Mouse (Mus musculus) cerebellum, adult (tissue): ENCODE results near the gene Zdhhc19.

ENCODE experiments used
- ATAC-seq: cut with Nextera tagmentation; 2 replicates; pipeline ENCODE4 v1.9.2; 2017; ENCODE audit warnings: mild to moderate bottlenecking, moderate library complexity, mixed read lengths; ENCODE audit not compliant: insufficient number of reproducible peaks, low FRiP score, low TSS enrichment

Gene Zdhhc19

DNA sequence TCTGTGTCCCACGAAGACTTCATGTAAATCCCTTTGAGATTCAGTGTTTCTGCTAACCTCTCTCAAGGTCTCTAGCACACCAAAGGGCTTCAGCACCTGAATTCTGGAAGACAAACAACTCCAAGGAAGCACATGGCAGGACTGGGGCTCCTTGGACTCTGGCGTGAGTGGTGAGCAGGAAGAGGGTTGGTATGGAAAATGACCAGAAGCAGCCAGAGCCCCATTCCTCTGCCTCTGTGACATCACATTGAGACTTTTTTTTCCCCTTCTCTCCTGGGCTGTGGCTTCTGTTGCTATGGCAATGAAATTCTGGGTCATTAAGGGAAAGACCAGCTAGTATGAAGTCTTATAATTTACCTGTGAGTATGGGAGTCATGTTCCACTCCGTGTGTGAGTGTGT, at the start of gene Zdhhc19:
Gene Zdhhc19, plus strand, starts transcription at position 301 of the 400 bp plus-strand sequence.
- ATAC-seq, result no peak

GRCm38 (mm10) chr16:32446563-32447138, 49.4 kb upstream of the Zdhhc19 start:
- no peak for ATAC-seq

- no peak for ATAC-seq
Observed at GRCm38 (mm10) chr16:32449665-32450064, 46.4 kb upstream of the Zdhhc19 start.

DNA sequence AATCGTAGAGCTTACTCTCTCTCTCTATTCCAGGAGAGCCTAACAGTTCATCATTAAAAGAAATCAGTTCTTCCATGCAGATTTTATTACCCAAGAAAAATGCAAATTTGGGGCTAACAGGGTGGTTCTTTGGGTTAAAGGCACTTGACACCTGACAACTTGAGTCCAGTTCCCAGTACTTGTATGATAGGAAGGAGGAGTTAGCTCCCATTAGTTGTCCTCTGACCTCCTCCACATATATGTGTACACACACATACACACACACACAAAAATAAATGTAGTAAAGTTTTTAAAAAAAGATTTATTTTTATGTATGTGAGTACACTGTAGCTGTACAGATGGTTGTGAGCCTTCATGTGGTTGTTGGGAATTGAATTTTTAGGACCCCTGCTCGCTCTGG, 45.9 kb upstream of the Zdhhc19 start:
- ATAC-seq, result no peak

GRCm38 (mm10) chr16:32453102-32453501, 43.0 kb upstream of the Zdhhc19 start:
- no peak for ATAC-seq

GRCm38 (mm10) chr16:32454646-32455045, 41.4 kb upstream of the Zdhhc19 start:
- ATAC-seq, result no peak

DNA sequence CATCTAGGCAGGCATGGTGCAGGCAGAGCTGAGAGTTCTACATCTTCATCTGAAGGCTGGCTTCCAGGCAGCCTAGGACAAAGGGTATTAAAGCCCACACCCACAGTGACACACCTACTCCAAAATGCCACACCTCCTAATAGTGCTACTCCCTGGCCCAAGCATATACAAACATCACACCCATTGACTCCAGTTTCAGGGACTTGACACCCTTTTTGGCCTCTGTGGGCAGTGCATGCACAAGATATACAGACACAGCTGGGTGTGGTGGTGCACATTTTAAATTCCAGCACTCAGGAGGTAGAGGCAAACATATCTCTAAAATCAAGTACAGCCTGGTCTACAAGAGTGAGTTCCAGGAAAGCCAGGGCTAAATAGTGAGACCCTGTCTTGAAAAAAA, 40.0 kb upstream of the Zdhhc19 start:
- no peak for ATAC-seq

- ATAC-seq, result no peak
Observed at GRCm38 (mm10) chr16:32456761-32457160, 39.3 kb upstream of the Zdhhc19 start.

- ATAC-seq, result peak; percentile 66; the same call in 1 of the 2 replicates
Observed at GRCm38 (mm10) chr16:32457589-32458386, 38.3 kb upstream of the Zdhhc19 start.

- ATAC-seq, result no peak
Observed at GRCm38 (mm10) chr16:32460518-32460917, 35.5 kb upstream of the Zdhhc19 start.

DNA sequence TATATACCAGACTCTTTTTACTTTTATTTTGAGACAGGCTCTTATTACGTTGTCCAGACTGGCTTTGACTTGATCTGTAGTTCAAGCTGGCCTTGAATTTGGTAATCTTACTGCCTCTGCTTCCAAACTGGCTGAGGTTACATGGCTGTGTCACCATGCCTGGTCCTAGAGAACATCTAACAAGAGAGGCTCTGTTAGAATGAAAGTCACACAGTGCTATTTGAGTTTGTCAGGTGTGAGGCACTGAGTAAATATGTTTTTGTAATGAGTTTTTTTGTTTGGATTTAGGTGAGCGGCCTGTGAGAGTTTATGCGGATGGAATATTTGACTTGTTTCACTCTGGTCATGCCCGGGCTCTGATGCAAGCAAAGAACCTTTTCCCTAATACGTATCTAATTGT, 34.4 kb upstream of the Zdhhc19 start:
- no peak for ATAC-seq

DNA sequence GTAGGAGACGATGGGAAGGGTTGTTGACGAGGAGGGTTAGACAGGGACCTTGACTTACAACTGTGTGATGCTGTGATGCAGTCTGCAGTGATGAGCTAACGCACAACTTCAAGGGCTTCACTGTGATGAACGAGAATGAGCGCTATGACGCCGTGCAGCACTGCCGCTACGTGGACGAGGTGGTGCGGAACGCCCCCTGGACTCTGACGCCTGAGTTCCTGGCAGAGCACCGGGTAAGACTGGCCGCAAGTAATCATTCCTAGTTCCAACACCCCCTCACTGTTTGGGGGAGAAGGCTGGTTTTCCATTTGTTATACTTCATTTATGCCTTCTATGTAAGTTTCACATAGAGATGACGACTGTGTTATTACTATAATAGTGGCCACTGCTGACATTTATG, 33.1 kb upstream of the Zdhhc19 start:
- no peak for ATAC-seq

DNA sequence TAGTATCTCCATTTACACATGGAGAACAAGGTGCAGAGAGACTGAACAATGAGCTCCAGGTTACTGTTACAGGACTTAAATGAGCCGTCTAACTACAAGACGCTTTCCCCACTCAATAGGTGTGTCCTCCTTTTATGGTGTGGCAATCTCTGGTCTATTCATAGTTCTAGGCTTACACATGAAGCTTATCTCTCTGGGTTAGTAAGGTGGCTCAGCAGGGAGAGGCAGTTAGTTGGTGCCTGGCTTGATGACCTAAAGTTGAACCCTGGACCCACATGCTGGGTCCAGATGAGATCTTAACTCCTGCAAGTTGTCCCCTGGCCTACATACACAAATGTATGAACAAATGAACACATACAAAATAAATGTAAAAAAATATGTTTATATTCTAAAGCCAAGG, 32.6 kb upstream of the Zdhhc19 start:
- ATAC-seq, result no peak

GRCm38 (mm10) chr16:32464908-32465307, 31.2 kb upstream of the Zdhhc19 start:
- no peak for ATAC-seq

DNA sequence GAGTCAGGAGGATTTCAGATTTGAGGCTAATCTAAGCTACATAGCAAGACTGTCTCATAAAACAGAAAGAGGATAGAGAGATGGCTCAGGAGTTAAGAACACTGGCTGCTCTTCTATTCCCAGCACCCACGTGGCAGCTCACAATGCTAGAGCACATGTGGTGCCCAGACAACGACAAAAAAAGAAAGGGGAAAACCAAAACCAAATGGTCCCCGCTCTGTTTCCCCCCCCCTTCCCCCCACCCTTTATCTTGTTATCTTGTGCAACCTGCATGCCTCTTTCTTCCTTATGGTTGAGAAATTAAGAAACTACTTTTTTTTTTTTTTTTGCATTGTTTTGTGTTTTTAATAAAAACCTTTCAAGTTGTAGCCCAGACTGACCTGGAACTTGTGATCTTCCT, 27.6 kb upstream of the Zdhhc19 start:
- ATAC-seq, result no peak

DNA sequence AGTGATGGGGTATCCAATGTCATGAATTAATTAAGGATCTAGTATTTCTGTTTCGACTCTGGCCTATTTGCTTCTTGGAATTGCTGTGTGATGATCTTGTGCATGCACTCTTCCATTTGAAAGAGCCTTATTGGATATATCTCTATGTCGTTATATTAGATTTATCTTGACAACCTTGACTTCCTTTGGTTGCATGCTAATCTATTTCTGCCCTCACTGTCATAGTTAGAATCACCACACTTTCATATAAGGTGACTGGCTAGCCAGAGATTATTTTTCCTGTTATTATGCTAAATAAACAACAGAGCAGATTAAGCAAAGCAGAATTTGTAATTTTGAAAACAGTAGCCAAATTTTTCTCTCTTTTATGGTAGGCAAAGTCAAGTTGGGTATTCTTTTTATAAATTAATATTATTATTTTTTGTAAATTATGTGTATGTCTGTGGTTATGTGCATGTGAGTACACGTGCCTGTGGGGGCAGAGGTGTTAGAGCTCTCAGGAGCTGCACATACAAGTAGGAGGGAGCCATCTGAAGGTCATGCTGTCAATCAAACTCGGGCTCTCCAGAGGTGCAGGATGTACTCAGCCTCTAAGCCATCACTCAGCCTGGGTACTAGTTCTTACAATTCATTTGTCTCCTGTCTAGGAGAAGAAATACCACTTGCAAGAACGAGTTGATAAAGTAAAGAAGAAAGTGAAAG, 26.5 kb upstream of the Zdhhc19 start:
- no peak for ATAC-seq

DNA sequence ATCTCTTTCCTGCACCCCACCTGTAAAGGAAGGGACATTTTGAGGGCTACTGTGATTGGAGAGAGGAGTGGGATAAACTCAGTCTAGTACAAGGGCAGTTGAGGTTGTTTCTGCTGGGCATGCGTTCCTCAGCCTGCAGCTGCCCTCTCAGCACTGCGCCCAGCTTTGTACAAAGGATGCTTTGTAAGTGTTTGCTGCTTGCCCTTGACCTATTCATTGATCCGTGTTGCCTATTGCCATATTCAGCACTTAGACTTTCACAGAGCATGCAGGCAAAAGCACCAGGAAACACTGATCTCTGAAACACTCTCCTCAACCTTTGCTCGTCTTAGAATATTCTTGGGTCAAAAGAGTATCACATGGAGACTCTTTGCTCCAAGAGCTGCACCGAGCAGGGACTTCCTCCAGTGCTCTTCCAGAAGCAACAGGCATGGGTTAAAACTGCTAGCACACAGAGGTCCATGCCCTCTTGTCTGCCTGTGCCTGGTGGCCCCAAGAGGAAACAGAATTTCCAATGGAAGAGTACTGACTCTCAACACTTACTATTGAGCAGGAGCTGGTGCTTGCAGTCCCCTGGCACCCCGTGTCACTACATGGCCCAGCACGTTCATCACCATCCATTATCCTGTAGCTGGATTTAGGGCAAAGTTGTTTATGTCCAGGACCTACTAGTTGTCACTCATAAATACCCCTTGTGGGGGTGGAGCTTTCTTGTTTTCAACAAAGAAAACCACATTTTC, 23.6 kb upstream of the Zdhhc19 start:
- no peak for ATAC-seq

- no peak for ATAC-seq
Observed at GRCm38 (mm10) chr16:32477315-32477714, 18.8 kb upstream of the Zdhhc19 start.

GRCm38 (mm10) chr16:32479415-32479814, 16.6 kb upstream of the Zdhhc19 start:
- no peak for ATAC-seq

DNA sequence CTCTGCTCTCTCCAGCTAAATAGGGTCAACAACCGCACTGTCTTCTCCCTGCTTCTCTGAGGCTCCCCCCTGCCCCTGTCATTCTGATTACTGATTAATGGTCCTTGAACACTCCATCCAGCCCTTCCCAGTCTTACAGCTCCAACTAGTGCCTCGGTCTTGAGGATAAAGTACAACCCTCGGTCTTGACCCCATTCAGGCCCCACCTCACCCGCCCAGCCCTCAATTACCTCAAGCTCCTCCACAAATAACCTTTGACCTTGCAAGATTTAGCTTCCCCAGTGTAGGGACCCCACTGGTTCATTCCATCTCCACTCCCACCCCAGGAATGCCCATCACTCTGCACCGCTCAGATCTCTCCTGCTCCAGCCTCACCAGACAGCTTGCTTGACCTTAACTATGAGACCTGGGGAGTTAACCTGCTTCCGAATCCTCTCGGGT, 11.6 kb upstream of the Zdhhc19 start:
- no peak for ATAC-seq

- no peak for ATAC-seq
Observed at GRCm38 (mm10) chr16:32485209-32485608, 10.9 kb upstream of the Zdhhc19 start.
